28 mouse cellular contexts compared by ENCODE assay signal in genomic region chr15:87107701-87108100, GRCm38 (mm10).
DNase-seq lines count a peak whose midpoint lies in the region; ATAC-seq lines count a peak whose summit lies in the region.
"Had no signal": no experiment of that assay in that cellular context is flagged by ENCODE, and none has a peak within 500 bp of the region (broad histone marks: within the 10 kb centered on the region; RNA-seq: fewer than 3 reads in every experiment).

No protein-coding gene starts in this region.

- H3K4me1 ChIP-seq in heart, embryonic 12.5 days (replicated peaks), result no peaks in the 10 kb centered on the region
- H3K4me1 ChIP-seq: embryonic facial prominence, embryonic 10.5 days; embryonic facial prominence, embryonic 15.5 days; forebrain, embryonic 12.5 days; hindbrain, embryonic 10.5 days; limb, embryonic 12.5 days; liver, embryonic 15.5 days; midbrain, embryonic 10.5 days; midbrain, embryonic 15.5 days; neural tube, embryonic 15.5 days had no signal

- H3K27me3 ChIP-seq in heart, embryonic 12.5 days (replicated peaks), result no peaks in the 10 kb centered on the region
- H3K27me3 ChIP-seq: embryonic facial prominence, embryonic 15.5 days; forebrain, embryonic 12.5 days; liver, embryonic 15.5 days; midbrain, embryonic 15.5 days; neural tube, embryonic 15.5 days had no signal

- no peaks in the 10 kb centered on the region for H3K36me3 ChIP-seq in heart, embryonic 12.5 days
- H3K36me3 ChIP-seq: embryonic facial prominence, embryonic 10.5 days; embryonic facial prominence, embryonic 15.5 days; forebrain, embryonic 12.5 days; hindbrain, embryonic 10.5 days; limb, embryonic 12.5 days; liver, embryonic 15.5 days; midbrain, embryonic 10.5 days; midbrain, embryonic 15.5 days; neural tube, embryonic 15.5 days had no signal

- H3K9me3 ChIP-seq in heart, embryonic 12.5 days (replicated peaks), result peaks cover 4% of the 10 kb centered on the region
- H3K9me3 ChIP-seq: embryonic facial prominence, embryonic 10.5 days; embryonic facial prominence, embryonic 15.5 days; liver, embryonic 15.5 days; midbrain, embryonic 10.5 days; neural tube, embryonic 15.5 days had no signal

- ATAC-seq in heart, embryonic 12.5 days (ENCODE audit: insufficient number of reproducible peaks, low FRiP score), result no peak
- ATAC-seq: CD4-positive, CD25-positive, alpha-beta regulatory T cell, adult 4 months; forebrain, postnatal 0 days; hindbrain, embryonic 16.5 days; midbrain, embryonic 15.5 days had no signal

- no peak overlapping the region for H3K4me3 ChIP-seq in heart, embryonic 12.5 days
- H3K4me3 ChIP-seq: embryonic facial prominence, embryonic 10.5 days; embryonic facial prominence, embryonic 15.5 days; forebrain, embryonic 12.5 days; hindbrain, embryonic 10.5 days; limb, embryonic 12.5 days; liver, embryonic 15.5 days; midbrain, embryonic 10.5 days; midbrain, embryonic 15.5 days; neural tube, embryonic 15.5 days had no signal

- 50% methylated on average over 4 of the region's 4 CpGs for WGBS in heart, embryonic 12.5 days

- H3K4me2 ChIP-seq in heart, embryonic 12.5 days, result no peak overlapping the region
- H3K4me2 ChIP-seq: embryonic facial prominence, embryonic 15.5 days; forebrain, embryonic 12.5 days; limb, embryonic 12.5 days; liver, embryonic 15.5 days; lung, embryonic 14.5 days; midbrain, embryonic 15.5 days; neural tube, embryonic 15.5 days had no signal

- no peak overlapping the region for H3K9ac ChIP-seq in heart, embryonic 12.5 days
- H3K9ac ChIP-seq: embryonic facial prominence, embryonic 15.5 days; forebrain, embryonic 12.5 days; forebrain, postnatal 0 days; limb, embryonic 12.5 days; liver, embryonic 15.5 days; lung, embryonic 14.5 days; midbrain, embryonic 15.5 days; neural tube, embryonic 15.5 days had no signal

- intact Hi-C loops in heart, postnatal 14 days (cut with DNase I), result no loop called here
- intact Hi-C loops in left cerebral cortex, postnatal 25 days (cut with DNase I), result no loop called here

- no peak overlapping the region for H3K27ac ChIP-seq in heart, embryonic 12.5 days (ENCODE audit: poor library complexity, severe bottlenecking)
- H3K27ac ChIP-seq: embryonic facial prominence, embryonic 10.5 days; embryonic facial prominence, embryonic 15.5 days; forebrain, embryonic 12.5 days; limb, embryonic 12.5 days; liver, embryonic 15.5 days; midbrain, embryonic 10.5 days; midbrain, embryonic 15.5 days; neural tube, embryonic 15.5 days had no signal

- peak; percentile 98 for DNase-seq in heart, adult 11 months
- DNase-seq in heart, adult 8-10 months (ENCODE audit: low spot score), result peak; percentile 67
- DNase-seq in heart, postnatal 14 days, result peak; percentile 23 to 32
- peak; percentile 40 for DNase-seq in skeletal muscle tissue, adult 2 months (ENCODE audit: low read depth, low spot score)
- no peak for DNase-seq in lung, postnatal 4 days
- DNase-seq in left cerebral cortex, postnatal 25 days (ENCODE audit: low spot score in 2 of 2), result no peak
- DNase-seq: adrenal gland, postnatal 14 days; forebrain, postnatal 0 days; gastrocnemius, postnatal 25 days; kidney, adult 18-20 months; kidney, postnatal 10 days; lung, embryonic 14.5 days; lung, postnatal 14 days; right cerebral cortex, postnatal 4 days; thymus, adult 2 months; thymus, postnatal 36 days had no signal

Comparison
In these comparisons a context has a peak if more than half of its experiments do, and no peak if none do; other contexts are left out.
1. DNase-seq: peak in heart, adult 11 months (single experiment), heart, adult 8-10 months (single experiment), heart, postnatal 14 days (2 of 2) and skeletal muscle tissue, adult 2 months (single experiment); none in lung, postnatal 4 days (0 of 2) and left cerebral cortex, postnatal 25 days (0 of 2).